Mouse (Mus musculus): ENCODE measurements around the gene Ppef1.

- TF ChIP-seq POU5F1 (IDR thresholded peaks at IDR 0.05; ENCODE audit: borderline replicate concordance, low read length) (no peak), CTCF (conservative IDR thresholded peaks at IDR 0.05; ENCODE audit: low read length) (no peak), NANOG (IDR thresholded peaks at IDR 0.05; ENCODE audit: borderline replicate concordance, low read length) (no peak)
Observed at GRCm38 (mm10) chrX:160602770-160603169, 132.8 kb downstream of the Ppef1 start.
